Mouse (Mus musculus) left cerebral cortex, postnatal 25 days (tissue): ENCODE measurements around the gene Adgrd1. TPM values are rescaled to one million over a fixed set of nuclear protein-coding genes. Genes with fewer than 3 reads are reported as not detected.
"Not testable (repeated sequence)": the region's sequence is repeated elsewhere in the genome, so short reads cannot be mapped to it uniquely, and the experiment has no call there.

ENCODE experiments used
- DNase-seq, 2 experiments: peaks; one replicate each; pipeline ENCODE4 v3.0.0; 2022; ENCODE audit warnings: low spot score in 2 of 2, mixed read lengths in 1 of 2
- intact Hi-C: fragments of 180-260 bp; cut with DNase I; formaldehyde crosslinking; loops from one replicate; pipeline ENCODE4 v1.15.1; 2025
- total RNA-seq, 2 experiments: library from RNA; stranded (reverse); gene quantifications; 2 replicates each; pipeline ENCODE4 v1.2.3; 2021

Gene Adgrd1
- total RNA-seq, 2 experiments from 2014 or later, result 2.3 to 2.9 TPM

- intact Hi-C loops, result no loop called here
- DNase-seq, result no peak
Observed at GRCm38 (mm10) chr5:129085153-129085552, 11.4 kb upstream of the Adgrd1 start.

GRCm38 (mm10) chr5:129092345-129093065 is 4.0 kb upstream of the Adgrd1 start:
- intact Hi-C loops, result no loop called here
- DNase-seq, result no peak

GRCm38 (mm10) chr5:129093158-129093557 is 3.4 kb upstream of the Adgrd1 start:
- DNase-seq, result no peak
- intact Hi-C loops, result no loop called here

GRCm38 (mm10) chr5:129094236-129094635 is 2.3 kb upstream of the Adgrd1 start:
- DNase-seq, result no peak
- intact Hi-C loops, result no loop called here

DNA sequence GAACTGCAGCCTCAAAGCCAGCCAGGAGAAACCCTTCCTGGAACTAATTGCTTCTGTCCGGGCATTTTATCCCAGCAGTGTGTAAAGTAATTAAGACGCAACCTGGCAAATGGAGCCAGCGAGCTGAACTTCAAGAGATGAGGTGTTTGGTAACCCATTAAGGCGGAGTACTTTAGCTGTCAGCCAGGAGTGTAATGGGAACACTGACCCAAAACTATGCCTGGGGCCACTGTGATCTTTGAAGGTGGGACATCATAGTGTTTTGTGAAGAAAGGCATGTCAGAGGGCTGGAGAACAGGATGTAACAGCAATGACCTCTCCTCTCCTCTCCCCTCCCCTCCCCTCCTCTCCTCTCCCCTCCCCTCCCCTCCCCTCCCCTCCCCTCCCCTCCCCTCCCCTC is 7.5 kb downstream of the Adgrd1 start:
- DNase-seq, result no peak
- intact Hi-C loops, result no loop called here

GRCm38 (mm10) chr5:129111729-129112128 is 15.2 kb downstream of the Adgrd1 start:
- no peak for DNase-seq
- intact Hi-C loops, result loop anchor here (2.0 kb wide), 1 partner anchor 45 kb away; no protein-coding TSS in a partner anchor

- DNase-seq, result peak; percentile 69 to 96
- intact Hi-C loops, result loop anchor here (2.0 kb wide), 1 partner anchor 47 kb away; no protein-coding TSS in a partner anchor
Observed at GRCm38 (mm10) chr5:129113741-129114476, 17.4 kb downstream of the Adgrd1 start.

GRCm38 (mm10) chr5:129116299-129116698 is 19.7 kb downstream of the Adgrd1 start:
- DNase-seq, result no peak

DNA sequence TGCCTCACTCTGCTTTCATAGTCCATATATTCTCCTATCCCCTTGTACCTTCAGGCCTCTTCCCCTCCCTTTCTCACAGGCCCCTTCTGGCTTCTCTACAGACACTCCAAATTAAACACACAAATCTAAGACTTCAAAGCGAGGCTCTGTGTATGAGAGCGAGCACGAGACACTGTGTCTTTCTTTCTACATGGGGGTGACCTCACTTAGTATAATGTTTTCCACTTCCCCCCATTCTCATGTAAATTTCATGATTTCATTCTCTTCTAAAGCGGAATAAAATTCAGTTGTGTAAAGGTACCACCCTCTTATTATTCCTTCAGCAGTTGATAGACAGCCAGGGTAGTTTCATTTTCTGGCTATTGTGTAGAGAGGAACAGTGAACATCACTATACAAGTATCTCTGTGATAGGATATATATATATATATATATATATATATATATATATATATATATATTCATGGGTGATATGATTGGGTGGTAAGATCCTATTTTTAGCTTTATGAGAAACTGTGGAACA is 21.1 kb downstream of the Adgrd1 start:
- DNase-seq, result no peak
- intact Hi-C loops, result no loop called here

More at GRCm38 (mm10) chr5:129116299-129116698, 19.7 kb downstream of the Adgrd1 start:
- intact Hi-C loops, result no loop called here

- intact Hi-C loops, result no loop called here
- no peak for DNase-seq
Observed at GRCm38 (mm10) chr5:129118523-129118922, 22.0 kb downstream of the Adgrd1 start.

DNA sequence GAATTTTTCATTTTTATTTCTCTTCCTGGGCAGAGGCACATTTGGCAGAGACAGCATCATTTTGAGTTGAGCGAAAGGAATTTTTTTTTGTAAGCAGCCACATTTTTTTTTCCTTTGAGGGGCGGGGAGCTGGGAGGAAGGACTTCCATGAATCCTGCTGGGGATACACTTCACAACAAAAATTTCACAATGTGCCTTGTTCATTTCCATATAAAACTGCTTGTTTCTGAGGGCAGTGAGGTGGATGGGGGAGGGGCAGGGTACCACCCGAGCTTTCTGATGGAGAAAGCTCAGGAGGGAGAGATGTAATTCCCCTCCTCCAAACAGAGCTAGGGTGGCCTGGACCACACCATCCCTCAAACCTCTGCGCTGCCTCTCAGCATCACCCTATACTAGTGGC is 22.6 kb downstream of the Adgrd1 start:
- DNase-seq, result no peak
- intact Hi-C loops, result no loop called here

DNA sequence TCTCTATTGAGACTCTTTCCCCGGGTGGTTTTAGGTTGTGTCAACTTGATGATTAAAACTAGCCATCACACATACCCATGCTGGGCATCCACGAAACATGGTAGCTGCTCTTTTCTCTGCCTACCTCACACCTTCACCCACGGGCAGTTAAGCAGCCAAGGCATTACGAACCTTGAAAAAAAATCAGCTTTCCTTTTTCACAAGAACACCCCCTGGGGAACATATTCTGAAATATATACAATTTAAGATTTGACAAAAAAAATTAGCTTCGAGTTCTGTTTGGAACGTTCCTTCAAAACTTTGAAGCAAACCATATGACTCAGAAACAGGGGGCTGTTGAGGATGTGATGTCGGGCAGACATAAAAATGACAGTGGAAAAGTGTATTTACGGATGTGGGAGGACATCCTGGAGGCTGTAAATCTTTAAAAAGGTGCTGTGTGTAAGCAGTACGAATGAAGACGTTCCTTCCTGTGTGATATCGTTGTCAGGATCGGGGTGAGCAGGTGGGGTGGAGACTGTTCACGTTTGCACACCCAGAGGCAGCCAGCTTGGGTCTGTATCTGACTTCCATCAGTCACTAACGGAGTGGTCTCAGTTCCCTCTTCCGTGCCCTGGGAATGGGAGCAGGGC is 25.2 kb downstream of the Adgrd1 start:
- peak; percentile 30 to 92 for DNase-seq
- intact Hi-C loops, result loop anchor here (2.0 kb wide), 1 partner anchor 57 kb away; no protein-coding TSS in a partner anchor

GRCm38 (mm10) chr5:129122491-129122890 is 25.9 kb downstream of the Adgrd1 start:
- no peak for DNase-seq
- intact Hi-C loops, result no loop called here

DNA sequence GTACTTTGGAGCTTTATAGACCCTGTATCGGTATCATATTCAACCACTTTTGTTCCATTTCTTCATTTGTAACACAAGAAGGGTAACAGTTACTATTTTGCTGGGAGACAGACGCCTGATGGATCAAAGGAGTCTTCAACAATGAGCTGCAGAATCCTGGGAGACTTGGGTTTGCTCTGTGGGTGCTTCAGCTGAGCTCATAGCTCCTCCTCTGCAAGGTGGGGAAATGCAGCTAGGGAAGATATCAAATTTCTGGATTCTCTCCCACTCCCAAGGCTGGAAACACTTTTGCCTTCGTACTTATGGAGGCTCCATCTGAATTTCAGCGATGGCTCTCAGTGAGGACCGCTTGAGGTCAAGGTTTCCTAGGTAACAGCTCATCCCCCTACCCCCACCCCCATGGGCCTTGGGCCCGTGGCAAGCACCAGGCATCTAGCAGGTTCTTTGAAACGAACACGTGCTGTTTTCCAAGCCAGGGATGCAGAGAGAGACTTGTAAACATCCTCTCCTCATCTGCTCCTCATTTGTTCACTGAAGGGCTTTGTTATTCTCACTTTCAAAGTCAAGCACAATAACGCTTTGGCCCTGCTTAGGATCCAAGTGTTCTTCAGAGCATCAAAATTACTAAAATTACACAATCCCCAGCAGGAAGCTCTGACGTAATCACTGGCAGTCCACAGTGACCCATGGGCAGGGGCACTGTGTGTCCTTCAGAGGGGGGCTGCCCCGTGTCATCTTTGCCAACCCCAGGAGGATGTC is 27.7 kb downstream of the Adgrd1 start:
- peak; percentile 19 to 68 for DNase-seq
- intact Hi-C loops, result no loop called here

DNA sequence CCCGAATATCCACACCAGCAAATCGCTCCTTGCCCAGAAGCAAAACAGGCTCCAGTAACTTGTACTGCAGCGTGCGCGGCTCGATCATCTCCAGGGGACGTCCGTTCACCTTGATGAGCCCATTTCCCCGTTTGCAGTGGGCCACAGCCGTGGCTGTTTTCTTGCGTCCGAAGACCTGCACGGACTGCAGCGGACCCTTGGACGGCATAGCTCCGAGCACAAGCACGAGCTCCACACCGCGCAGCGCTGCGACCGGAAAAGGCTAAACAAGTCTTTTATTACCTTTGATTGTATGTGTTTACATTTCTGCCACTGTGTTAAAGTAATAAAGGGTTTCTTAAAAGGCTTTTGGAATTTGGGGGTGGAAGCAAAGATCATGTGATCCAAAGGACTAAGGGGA is 31.8 kb downstream of the Adgrd1 start:
- intact Hi-C loops, DNase-seq: not testable (repeated sequence)

- intact Hi-C loops, result no loop called here
- DNase-seq, result no peak
Observed at GRCm38 (mm10) chr5:129130301-129130700, 33.8 kb downstream of the Adgrd1 start.

GRCm38 (mm10) chr5:129137405-129137804 is 40.9 kb downstream of the Adgrd1 start:
- intact Hi-C loops, result no loop called here
- peak in 1 of 2 experiments; percentile 92 for DNase-seq

GRCm38 (mm10) chr5:129138576-129138975 is 42.0 kb downstream of the Adgrd1 start:
- DNase-seq, result peak; percentile 43 to 94
- intact Hi-C loops, result loop anchor here (1.0 to 2.0 kb wide), 3 partner anchors 18 to 72 kb away; no protein-coding TSS in a partner anchor

DNA sequence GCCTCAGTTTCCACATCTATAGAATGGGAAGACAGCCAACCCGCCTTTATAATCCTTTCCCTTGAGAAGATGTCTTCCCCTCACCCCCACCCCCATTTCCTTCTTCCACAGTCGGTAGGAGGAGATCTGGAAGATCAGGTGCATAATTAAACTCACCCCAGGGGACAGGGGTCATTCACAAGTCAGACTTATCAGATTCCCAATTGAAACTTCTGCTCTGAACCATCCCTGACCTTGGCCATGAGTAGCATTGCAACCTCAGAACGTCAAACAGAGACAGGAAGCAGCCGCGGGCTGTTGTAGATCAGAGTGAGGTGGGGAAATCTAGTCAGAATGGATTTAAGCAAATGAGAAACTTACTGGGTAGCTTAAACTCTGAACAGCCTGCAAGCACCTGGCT is 46.3 kb downstream of the Adgrd1 start:
- intact Hi-C loops, result no loop called here
- no peak for DNase-seq
